Mouse (Mus musculus): Measurements from ENCODE around the gene Tspan31. TPM values are rescaled to one million over a fixed set of nuclear protein-coding genes. Genes with fewer than 3 reads are reported as not detected.
"Not testable (repeated sequence)": the region's sequence is repeated elsewhere in the genome, so short reads cannot be mapped to it uniquely, and the experiment has no call there.

The Tspan31 gene
- polyA plus RNA-seq, 1 experiment from 2014 or later = 77.4 TPM

- Histone ChIP-seq H3K27ac (replicated peaks) (peak within 1 kb of the TSS; percentile 73), H3K36me3 (replicated peaks) (peaks cover 37% of the 10 kb centered on the region), H3K9me3 (replicated peaks) (no peaks in the 10 kb centered on the region), H3K4me1 (replicated peaks) (peaks cover 79% of the 10 kb centered on the region), H3K4me3 (replicated peaks) (peak within 1 kb of the TSS; percentile 71), H3K9ac (peak within 1 kb of the TSS; percentile 73), H3K4me2 (peak within 1 kb of the TSS; percentile 94), H3K27me3 (peaks cover 44% of the 10 kb centered on the region)
- WGBS (ENCODE audit: insufficient replicate concordance) = under 1% methylated on average over 46 of the region's 46 CpGs
- peak; percentile 86 for ATAC-seq (ENCODE audit: insufficient read depth)
Measured at GRCm38 (mm10) chr10:127063239-127063872, 6.7 kb downstream of the Tspan31 start, which contains the start of gene Cdk4. TSS of gene Cdk4 (plus strand) at chr10:127063534.

GRCm38 (mm10) chr10:127062503-127062902 lies 7.6 kb downstream of the Tspan31 start:
- no peak for ATAC-seq (ENCODE audit: insufficient read depth)
- 64% methylated on average over 5 of the region's 5 CpGs for WGBS (ENCODE audit: insufficient replicate concordance)
- H3K9me3 ChIP-seq (replicated peaks) = no peaks in the 10 kb centered on the region
- peaks cover 53% of the 10 kb centered on the region for H3K27me3 ChIP-seq
- H3K4me2 ChIP-seq = peak overlapping the region; percentile 94
- peaks cover 28% of the 10 kb centered on the region for H3K36me3 ChIP-seq (replicated peaks)
- no peak overlapping the region for H3K9ac ChIP-seq
- peak overlapping the region; percentile 71; the same call in 1 of the 2 replicates for H3K4me3 ChIP-seq (replicated peaks)
- no peak overlapping the region for H3K27ac ChIP-seq (replicated peaks)
- peaks cover 70% of the 10 kb centered on the region for H3K4me1 ChIP-seq (replicated peaks)

GRCm38 (mm10) chr10:127062101-127062500 lies 8.0 kb downstream of the Tspan31 start:
- H3K9ac ChIP-seq; H3K4me2 ChIP-seq; ATAC-seq (ENCODE audit: insufficient read depth); H3K9me3 ChIP-seq (replicated peaks); H3K4me3 ChIP-seq (replicated peaks); H3K27ac ChIP-seq (replicated peaks): not testable (repeated sequence)
- H3K36me3 ChIP-seq (replicated peaks) = peaks cover 24% of the 10 kb centered on the region
- peaks cover 57% of the 10 kb centered on the region for H3K27me3 ChIP-seq
- 64% methylated on average over 4 of the region's 4 CpGs for WGBS (ENCODE audit: insufficient replicate concordance)
- peaks cover 68% of the 10 kb centered on the region for H3K4me1 ChIP-seq (replicated peaks)

GRCm38 (mm10) chr10:127061513-127061912 lies 8.6 kb downstream of the Tspan31 start:
- Histone ChIP-seq H3K4me3 (replicated peaks) (no peak overlapping the region), H3K9me3 (replicated peaks) (no peaks in the 10 kb centered on the region), H3K27ac (replicated peaks) (no peak overlapping the region), H3K4me2 (no peak overlapping the region), H3K4me1 (replicated peaks) (peaks cover 62% of the 10 kb centered on the region), H3K27me3 (peaks cover 61% of the 10 kb centered on the region), H3K9ac (no peak overlapping the region), H3K36me3 (replicated peaks) (peaks cover 18% of the 10 kb centered on the region)
- 54% methylated on average over 2 of the region's 2 CpGs for WGBS (ENCODE audit: insufficient replicate concordance)
- ATAC-seq (ENCODE audit: insufficient read depth) = no peak

- H3K9ac ChIP-seq = no peak overlapping the region
- no peak for ATAC-seq (ENCODE audit: insufficient read depth)
- H3K9me3 ChIP-seq (replicated peaks) = no peaks in the 10 kb centered on the region
- peaks cover 59% of the 10 kb centered on the region for H3K4me1 ChIP-seq (replicated peaks)
- peaks cover 14% of the 10 kb centered on the region for H3K36me3 ChIP-seq (replicated peaks)
- WGBS (ENCODE audit: insufficient replicate concordance) = 51% methylated on average over 5 of the region's 5 CpGs
- H3K27ac ChIP-seq (replicated peaks) = no peak overlapping the region
- no peak overlapping the region for H3K4me3 ChIP-seq (replicated peaks)
- peaks cover 66% of the 10 kb centered on the region for H3K27me3 ChIP-seq
- H3K4me2 ChIP-seq = no peak overlapping the region
Measured at GRCm38 (mm10) chr10:127061085-127061484, 9.0 kb downstream of the Tspan31 start.

GRCm38 (mm10) chr10:127059968-127060916 lies 9.8 kb downstream of the Tspan31 start, which contains the start of gene March9:
TSS of gene March9 (minus strand) at chr10:127060184.
- 2% methylated on average over 57 of the region's 72 CpGs for WGBS (ENCODE audit: insufficient replicate concordance)
- peaks cover 6% of the 10 kb centered on the region for H3K36me3 ChIP-seq (replicated peaks)
- H3K27me3 ChIP-seq = peaks cover 74% of the 10 kb centered on the region
- H3K9ac ChIP-seq = peak within 1 kb of the TSS; percentile 27; the same call in 1 of the 2 replicates
- ATAC-seq (ENCODE audit: insufficient read depth) = no peak
- H3K4me2 ChIP-seq = peak within 1 kb of the TSS; percentile 89
- H3K27ac ChIP-seq (replicated peaks) = no peak within 1 kb of the TSS
- H3K4me1 ChIP-seq (replicated peaks) = peaks cover 50% of the 10 kb centered on the region
- H3K9me3 ChIP-seq (replicated peaks) = no peaks in the 10 kb centered on the region
- peak within 1 kb of the TSS; percentile 61 for H3K4me3 ChIP-seq (replicated peaks)

GRCm38 (mm10) chr10:127059174-127059967 lies 10.7 kb downstream of the Tspan31 start:
- no peak overlapping the region for H3K27ac ChIP-seq (replicated peaks)
- under 1% methylated on average over 82 of the region's 92 CpGs for WGBS (ENCODE audit: insufficient replicate concordance)
- no peaks in the 10 kb centered on the region for H3K9me3 ChIP-seq (replicated peaks)
- H3K4me2 ChIP-seq = peak overlapping the region; percentile 89
- H3K4me3 ChIP-seq (replicated peaks) = peak overlapping the region; percentile 61
- H3K36me3 ChIP-seq (replicated peaks) = no peaks in the 10 kb centered on the region
- H3K9ac ChIP-seq = peak overlapping the region; percentile 27; the same call in 1 of the 2 replicates
- peaks cover 42% of the 10 kb centered on the region for H3K4me1 ChIP-seq (replicated peaks)
- peaks cover 83% of the 10 kb centered on the region for H3K27me3 ChIP-seq
- no peak for ATAC-seq (ENCODE audit: insufficient read depth)

GRCm38 (mm10) chr10:127058708-127059107 lies 11.4 kb downstream of the Tspan31 start:
- no peak for ATAC-seq (ENCODE audit: insufficient read depth)
- 11% methylated on average over 8 of the region's 8 CpGs for WGBS (ENCODE audit: insufficient replicate concordance)
- Histone ChIP-seq H3K4me3 (replicated peaks) (peak overlapping the region; percentile 61; the same call in 1 of the 2 replicates), H3K4me1 (replicated peaks) (peaks cover 35% of the 10 kb centered on the region), H3K27me3 (peaks cover 89% of the 10 kb centered on the region), H3K4me2 (peak overlapping the region; percentile 89), H3K9me3 (replicated peaks) (no peaks in the 10 kb centered on the region), H3K36me3 (replicated peaks) (no peaks in the 10 kb centered on the region), H3K9ac (no peak overlapping the region), H3K27ac (replicated peaks) (no peak overlapping the region)

- ATAC-seq (ENCODE audit: insufficient read depth) = no peak
- WGBS (ENCODE audit: insufficient replicate concordance) = 2% methylated on average over 9 of the region's 9 CpGs
- Histone ChIP-seq H3K36me3 (replicated peaks) (no peaks in the 10 kb centered on the region), H3K4me3 (replicated peaks) (no peak overlapping the region), H3K4me1 (replicated peaks) (peaks cover 30% of the 10 kb centered on the region), H3K9ac (no peak overlapping the region), H3K27me3 (peaks cover 95% of the 10 kb centered on the region), H3K9me3 (replicated peaks) (no peaks in the 10 kb centered on the region), H3K4me2 (peak overlapping the region; percentile 89), H3K27ac (replicated peaks) (no peak overlapping the region)
Measured at GRCm38 (mm10) chr10:127058161-127058560, 11.9 kb downstream of the Tspan31 start.

GRCm38 (mm10) chr10:127056490-127056889 lies 13.6 kb downstream of the Tspan31 start:
- H3K9me3 ChIP-seq (replicated peaks) = no peaks in the 10 kb centered on the region
- ATAC-seq (ENCODE audit: insufficient read depth) = no peak
- no peak overlapping the region for H3K4me2 ChIP-seq
- H3K36me3 ChIP-seq (replicated peaks) = no peaks in the 10 kb centered on the region
- peaks cover 20% of the 10 kb centered on the region for H3K4me1 ChIP-seq (replicated peaks)
- H3K4me3 ChIP-seq (replicated peaks) = no peak overlapping the region
- H3K27ac ChIP-seq (replicated peaks) = no peak overlapping the region
- H3K27me3 ChIP-seq = peaks cover 99% of the 10 kb centered on the region
- no peak overlapping the region for H3K9ac ChIP-seq
- WGBS (ENCODE audit: insufficient replicate concordance) = 78% methylated on average over 20 of the region's 20 CpGs
